Mouse (Mus musculus) midbrain, embryonic 12.5 days (tissue): Measurements from ENCODE around the gene Akap7. TPM values are rescaled to one million over a fixed set of nuclear protein-coding genes. Genes with fewer than 3 reads are reported as not detected.
"Not testable (repeated sequence)": the region's sequence is repeated elsewhere in the genome, so short reads cannot be mapped to it uniquely, and the experiment has no call there.

ENCODE experiments used
- ATAC-seq: fragments of 200-750 bp; cut with Nextera tagmentation; 2 replicates; pipeline ENCODE4 v1.8.0; 2017; ENCODE audit warnings: low read depth, moderate TSS enrichment, moderate library complexity; ENCODE audit not compliant: low FRiP score
- H3K27ac ChIP-seq: fragments of 300-500 bp; sonication (generic); replicated peaks from 2 replicates; pipeline ENCODE4 v1.5.1; 2016; ENCODE audit warnings: mild to moderate bottlenecking
- H3K27me3 ChIP-seq: fragments of 300-500 bp; sonication (generic); 2 replicates; pipeline ENCODE4 v1.6.1; 2016; ENCODE audit warnings: mild to moderate bottlenecking
- H3K36me3 ChIP-seq: fragments of 300-500 bp; sonication (generic); 2 replicates; pipeline ENCODE4 v1.6.1; 2016
- H3K4me1 ChIP-seq: fragments of 300-500 bp; sonication (generic); 2 replicates; pipeline ENCODE4 v1.6.1; 2016
- H3K4me2 ChIP-seq: fragments of 300-500 bp; sonication (generic); replicated peaks from 2 replicates; pipeline ENCODE4 v1.6.1; 2016; ENCODE audit warnings: mild to moderate bottlenecking, moderate library complexity
- H3K4me3 ChIP-seq: fragments of 300-500 bp; sonication (generic); 2 replicates; pipeline ENCODE4 v1.5.1; 2016; ENCODE audit warnings: mild to moderate bottlenecking
- H3K9ac ChIP-seq: fragments of 300-500 bp; sonication (generic); replicated peaks from 2 replicates; pipeline ENCODE4 v1.6.1; 2016; ENCODE audit warnings: mild to moderate bottlenecking, moderate library complexity
- H3K9me3 ChIP-seq: fragments of 300-500 bp; sonication (generic); 2 replicates; pipeline ENCODE4 v1.6.1; 2016; ENCODE audit warnings: mild to moderate bottlenecking
- WGBS: fragments of 180-500 bp; shearing (Covaris S2); methylation state at CpG from one replicate; pipeline ENCODE4 v1.1.7; 2016; 5-methylcytosine and 5-hydroxymethylcytosine counted together
- polyA plus RNA-seq: library from polyadenylated mRNA; unstranded; fragments of >200 nt; fragmentation: Nextera tagmentation; extraction: Ambion mirVana; gene quantifications from 2 replicates; pipeline ENCODE4 v1.2.1, GENCODE M21; 2016

Gene Akap7
- polyA plus RNA-seq, 1 experiment from 2014 or later, result 23.0 TPM

DNA sequence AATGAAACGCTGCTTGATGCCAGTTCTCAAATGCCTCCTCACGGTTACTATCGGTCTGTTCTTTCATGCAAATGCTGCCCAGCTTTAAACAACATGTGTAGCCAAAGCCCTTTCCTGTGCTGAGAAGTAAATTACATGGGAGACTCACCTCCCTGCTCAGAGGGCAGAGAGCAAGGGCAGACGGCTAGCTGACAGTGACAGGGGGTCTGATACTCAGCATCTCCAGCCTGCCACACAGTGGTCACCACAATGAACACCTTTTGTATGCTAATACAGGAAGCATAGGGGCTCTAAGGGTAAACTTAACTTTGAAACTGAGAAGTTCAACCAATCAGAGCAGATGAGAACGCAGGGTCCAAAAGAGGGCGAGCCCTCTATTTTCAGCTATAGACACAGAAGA, 99.8 kb downstream of the Akap7 start:
- no peak; the same call in 1 of the 2 replicates for ATAC-seq
- H3K4me1 ChIP-seq, result peaks cover 7% of the 10 kb centered on the region; the same call in 1 of the 2 replicates
- 43% methylated on average over 6 of the region's 6 CpGs for WGBS
- H3K4me2 ChIP-seq, result no peak overlapping the region
- H3K27ac ChIP-seq, result no peak overlapping the region
- no peaks in the 10 kb centered on the region for H3K27me3 ChIP-seq
- no peak overlapping the region for H3K4me3 ChIP-seq
- no peaks in the 10 kb centered on the region for H3K9me3 ChIP-seq
- no peaks in the 10 kb centered on the region for H3K36me3 ChIP-seq
- no peak overlapping the region for H3K9ac ChIP-seq

DNA sequence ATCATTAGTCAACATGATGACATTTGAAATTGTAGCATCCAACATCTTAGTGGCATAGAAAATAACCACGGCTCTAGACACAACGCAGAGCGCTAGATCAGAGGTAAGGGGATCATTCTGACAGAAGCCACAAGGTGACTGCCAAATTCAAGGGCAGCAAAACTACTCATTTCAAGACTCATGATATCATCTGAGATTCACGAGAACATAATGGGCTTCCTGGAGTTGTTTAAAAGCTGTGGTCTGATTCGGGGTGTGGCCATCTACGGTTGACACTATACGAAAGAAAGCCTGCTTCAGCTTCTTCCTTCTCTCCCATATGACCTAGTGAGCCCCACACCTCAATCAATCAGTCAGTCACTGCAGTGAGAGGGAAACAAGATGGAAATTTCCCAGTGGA, 107.0 kb downstream of the Akap7 start:
- Histone ChIP-seq H3K4me1 (peaks cover 14% of the 10 kb centered on the region), H3K27ac (no peak overlapping the region), H3K9me3 (no peaks in the 10 kb centered on the region), H3K4me3 (no peak overlapping the region), H3K36me3 (no peaks in the 10 kb centered on the region), H3K4me2 (no peak overlapping the region), H3K27me3 (0 out of 2 replicates have a peak, but pooled peaks cover 5% of the 10 kb centered on the region), H3K9ac (no peak overlapping the region)
- WGBS, result 84% methylated on average over 7 of the region's 7 CpGs
- ATAC-seq, result no peak

DNA sequence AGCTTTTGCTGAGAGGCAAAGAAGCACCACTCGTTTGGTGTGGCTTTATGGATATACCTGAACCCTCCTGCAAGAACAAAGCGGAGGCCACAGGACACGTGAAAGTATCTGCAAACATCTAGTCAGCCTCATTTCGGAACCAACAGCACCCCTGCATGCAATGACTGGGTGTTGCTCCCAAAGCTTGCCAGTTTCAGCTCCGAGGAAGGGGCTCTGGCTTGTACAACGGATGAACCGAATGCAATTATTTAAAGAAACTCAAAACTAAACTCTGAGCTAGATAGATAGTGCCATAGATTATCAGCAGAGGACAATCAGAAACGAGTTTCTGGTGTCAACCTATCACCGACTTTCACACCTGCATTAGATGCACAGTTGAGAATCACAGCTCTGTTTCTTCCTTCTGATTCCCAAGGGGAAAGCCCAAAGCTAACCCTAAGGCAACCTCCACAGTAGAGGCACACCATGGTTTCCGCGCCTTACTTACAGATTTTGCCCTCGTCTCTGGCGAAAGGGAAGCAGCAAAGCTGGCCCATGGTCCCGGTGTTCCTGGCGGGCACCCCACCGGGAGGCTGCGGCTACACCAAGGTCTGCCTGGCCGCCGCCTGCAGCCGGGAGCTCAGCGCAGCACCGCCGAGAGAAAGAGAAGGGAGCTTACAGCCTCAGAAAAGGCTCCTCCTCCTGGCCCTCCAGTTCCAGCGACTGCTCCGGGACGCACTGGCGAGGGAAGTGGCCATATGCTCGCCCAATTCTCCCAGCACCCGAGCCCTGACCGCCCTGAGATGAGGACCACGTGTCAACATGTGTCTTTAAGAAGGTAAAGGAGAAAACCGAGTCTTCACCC, 107.9 kb downstream of the Akap7 start:
- peak overlapping the region; percentile 55 for H3K9ac ChIP-seq
- H3K4me3 ChIP-seq, result peak overlapping the region; percentile 41
- 0 out of 2 replicates have a peak, but pooled peaks cover 5% of the 10 kb centered on the region for H3K27me3 ChIP-seq
- no peaks in the 10 kb centered on the region for H3K9me3 ChIP-seq
- H3K4me1 ChIP-seq, result peaks cover 14% of the 10 kb centered on the region
- 0 out of 2 replicates have a peak overlapping the region, but pooled peaks have one; percentile 22 for H3K27ac ChIP-seq
- H3K4me2 ChIP-seq, result peak overlapping the region; percentile 65
- no peaks in the 10 kb centered on the region for H3K36me3 ChIP-seq
- WGBS, result 15% methylated on average over 32 of the region's 32 CpGs
- peak; percentile 93 for ATAC-seq

DNA sequence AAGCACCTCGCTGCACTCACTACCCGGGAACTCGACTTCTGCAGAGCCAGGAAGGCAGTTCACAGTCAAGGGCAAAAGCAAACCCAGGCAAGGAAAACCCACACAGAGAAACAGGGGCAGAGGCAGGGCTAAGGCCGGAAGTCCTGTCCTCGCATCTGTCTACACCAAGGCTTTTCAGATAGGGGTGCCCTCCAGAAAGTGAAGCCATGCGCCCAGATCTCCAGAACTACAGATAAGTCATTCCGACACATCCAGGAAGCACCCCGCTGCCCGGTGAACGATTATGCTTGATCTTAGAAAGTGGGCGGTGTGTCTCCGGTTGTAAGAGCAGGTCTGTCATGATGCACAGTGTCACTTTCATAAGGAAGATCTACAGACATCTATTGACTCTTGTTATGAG, 109.1 kb downstream of the Akap7 start:
- no peak overlapping the region for H3K4me3 ChIP-seq
- H3K4me2 ChIP-seq, result no peak overlapping the region
- peaks cover 14% of the 10 kb centered on the region for H3K4me1 ChIP-seq
- H3K9ac ChIP-seq, result no peak overlapping the region
- no peaks in the 10 kb centered on the region for H3K36me3 ChIP-seq
- no peaks in the 10 kb centered on the region for H3K9me3 ChIP-seq
- 0 out of 2 replicates have a peak, but pooled peaks cover 5% of the 10 kb centered on the region for H3K27me3 ChIP-seq
- 83% methylated on average over 12 of the region's 12 CpGs for WGBS
- ATAC-seq, result no peak
- H3K27ac ChIP-seq, result no peak overlapping the region

DNA sequence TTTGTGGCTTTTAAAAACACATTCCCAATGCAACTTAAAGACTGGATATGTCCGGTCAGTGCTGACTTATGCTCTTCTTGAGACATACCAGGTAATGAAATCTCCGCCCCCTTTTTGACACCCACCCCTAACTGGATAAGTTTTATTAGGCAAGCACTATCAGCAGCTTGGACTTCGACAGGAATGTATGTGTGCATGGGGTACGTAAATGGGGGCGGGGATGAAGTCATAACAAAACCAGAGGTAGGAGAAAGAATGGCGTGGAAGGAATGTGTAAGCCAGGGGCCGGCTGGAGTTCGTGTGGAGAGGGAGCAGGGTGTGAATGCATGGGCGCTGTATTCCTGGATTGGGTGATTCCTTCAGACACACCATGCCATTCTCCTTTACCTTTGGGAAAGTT, 109.6 kb downstream of the Akap7 start:
- H3K9ac ChIP-seq, result no peak overlapping the region
- ATAC-seq, result no peak
- H3K36me3 ChIP-seq, result no peaks in the 10 kb centered on the region
- H3K4me2 ChIP-seq, result no peak overlapping the region
- no peaks in the 10 kb centered on the region for H3K9me3 ChIP-seq
- WGBS, result 81% methylated on average over 9 of the region's 9 CpGs
- H3K27me3 ChIP-seq, result 0 out of 2 replicates have a peak, but pooled peaks cover 5% of the 10 kb centered on the region
- H3K4me3 ChIP-seq, result no peak overlapping the region
- H3K4me1 ChIP-seq, result peaks cover 14% of the 10 kb centered on the region
- no peak overlapping the region for H3K27ac ChIP-seq

DNA sequence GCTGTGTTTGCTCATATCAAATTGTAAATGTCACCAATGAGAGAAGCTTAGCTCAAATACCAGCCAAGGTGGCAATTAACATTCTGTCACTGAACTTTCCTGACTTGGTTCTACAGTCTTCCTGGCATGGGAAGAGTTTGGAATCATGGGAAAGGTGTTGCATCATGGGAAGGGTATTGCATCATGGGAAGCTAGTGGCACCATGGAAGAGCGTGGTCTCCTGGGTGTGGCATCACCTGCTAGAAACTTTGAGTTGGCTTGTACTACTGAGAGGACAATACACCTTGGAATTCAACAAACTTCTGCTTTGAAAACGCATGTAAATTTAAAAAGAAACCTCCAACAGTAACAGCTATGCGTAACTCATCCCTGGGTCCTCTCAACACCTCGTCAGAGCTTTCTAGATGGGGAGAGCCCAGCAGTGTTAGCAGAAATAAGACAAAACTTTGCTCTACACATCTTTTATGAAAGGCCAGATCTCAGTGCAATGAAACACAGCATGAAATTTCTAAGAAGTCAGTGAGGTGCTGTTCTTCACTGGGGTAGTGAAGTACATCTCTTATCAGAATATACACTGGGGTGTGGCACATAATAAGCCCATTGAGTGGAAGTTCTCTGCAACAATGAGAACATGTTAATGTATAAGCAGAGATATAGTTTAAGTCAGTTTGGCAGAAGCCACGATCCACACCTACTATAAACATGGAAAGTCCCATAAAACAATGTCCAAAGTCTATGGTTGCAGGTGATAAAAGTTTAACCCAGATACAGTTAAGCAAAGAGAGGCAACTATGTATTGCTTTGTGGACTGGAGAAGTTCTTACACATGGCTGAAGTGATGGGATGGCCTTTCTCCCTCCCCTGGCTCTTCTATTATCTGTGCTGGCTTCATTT, 115.2 kb downstream of the Akap7 start:
- no peak overlapping the region for H3K27ac ChIP-seq
- no peaks in the 10 kb centered on the region for H3K27me3 ChIP-seq
- 88% methylated on average over 5 of the region's 5 CpGs for WGBS
- no peak for ATAC-seq
- H3K9ac ChIP-seq, result no peak overlapping the region
- H3K4me2 ChIP-seq, result no peak overlapping the region
- H3K36me3 ChIP-seq, result no peaks in the 10 kb centered on the region
- H3K9me3 ChIP-seq, result no peaks in the 10 kb centered on the region
- H3K4me1 ChIP-seq, result no peaks in the 10 kb centered on the region
- H3K4me3 ChIP-seq, result no peak overlapping the region

DNA sequence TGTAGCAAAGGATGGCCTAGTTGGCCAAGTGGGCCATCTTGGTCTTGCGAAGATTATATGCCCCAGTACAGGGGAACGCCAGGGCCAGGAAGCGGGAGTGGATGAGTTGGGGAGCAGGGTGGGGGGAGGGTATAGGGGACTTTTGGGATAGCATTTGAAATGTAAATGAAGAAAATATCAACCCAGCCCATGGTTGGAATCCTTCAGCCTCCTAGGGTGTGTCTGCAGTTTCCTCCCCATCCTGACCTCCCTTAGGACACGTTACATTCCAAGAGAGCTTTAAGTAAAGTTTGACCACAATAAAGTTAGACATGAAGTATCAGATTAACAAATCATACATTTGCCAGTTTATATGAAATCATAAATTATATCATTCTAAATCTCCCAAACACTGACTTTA, 116.5 kb downstream of the Akap7 start:
- H3K9ac ChIP-seq, result no peak overlapping the region
- H3K4me3 ChIP-seq, result no peak overlapping the region
- no peaks in the 10 kb centered on the region for H3K36me3 ChIP-seq
- no peak overlapping the region for H3K4me2 ChIP-seq
- H3K4me1 ChIP-seq, result no peaks in the 10 kb centered on the region
- WGBS, result 98% methylated on average over 4 of the region's 4 CpGs
- no peaks in the 10 kb centered on the region for H3K27me3 ChIP-seq
- H3K27ac ChIP-seq, result no peak overlapping the region
- no peak for ATAC-seq
- H3K9me3 ChIP-seq, result no peaks in the 10 kb centered on the region

DNA sequence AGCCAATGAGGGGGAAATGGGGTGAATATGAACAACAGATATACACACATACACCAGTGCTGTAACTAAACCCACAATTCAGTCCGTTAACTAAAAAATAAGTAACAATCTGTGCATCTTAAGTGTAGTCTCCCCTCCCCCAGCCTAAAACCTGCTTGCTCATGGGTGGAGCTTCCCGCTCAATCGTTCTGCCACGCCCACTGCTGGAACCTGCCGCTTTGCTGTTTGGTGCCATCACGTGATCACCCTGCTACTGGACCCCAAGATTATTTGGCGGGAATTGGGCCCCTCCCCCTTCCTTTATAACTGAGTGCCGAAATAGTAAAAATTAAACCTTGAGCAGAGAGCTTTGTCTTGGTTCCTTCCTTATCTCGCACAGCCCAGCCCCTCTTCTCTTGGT, 121.4 kb downstream of the Akap7 start:
- not testable (repeated sequence) for H3K4me2 ChIP-seq, H3K4me1 ChIP-seq, H3K27me3 ChIP-seq, H3K9ac ChIP-seq, H3K27ac ChIP-seq, H3K4me3 ChIP-seq, H3K9me3 ChIP-seq, ATAC-seq, H3K36me3 ChIP-seq
- WGBS, result 64% methylated on average over 9 of the region's 9 CpGs

DNA sequence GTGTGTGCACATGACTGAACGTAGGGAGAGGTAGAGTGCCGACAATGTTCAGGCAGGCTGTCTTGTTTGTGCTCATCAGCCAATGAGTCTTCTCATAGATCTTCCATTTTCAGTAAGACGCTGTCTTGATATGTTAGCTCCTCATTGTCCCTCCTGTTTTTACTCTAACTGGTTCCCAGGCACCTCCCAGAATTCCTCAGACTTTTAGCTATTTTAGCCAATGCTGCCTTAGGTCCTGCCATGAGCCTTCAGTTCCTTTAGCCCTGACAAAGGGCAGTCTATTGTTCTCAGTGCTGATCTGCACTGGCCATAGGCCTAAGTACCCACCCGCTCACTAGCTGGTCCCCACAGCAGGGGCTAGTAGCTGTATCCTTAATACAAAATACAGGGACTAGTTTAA, 122.0 kb downstream of the Akap7 start:
- Histone ChIP-seq H3K9ac (no peak overlapping the region), H3K27ac (no peak overlapping the region), H3K4me3 (no peak overlapping the region), H3K4me2 (no peak overlapping the region), H3K4me1 (no peaks in the 10 kb centered on the region), H3K36me3 (no peaks in the 10 kb centered on the region), H3K27me3 (no peaks in the 10 kb centered on the region), H3K9me3 (no peaks in the 10 kb centered on the region)
- 84% methylated on average over 4 of the region's 4 CpGs for WGBS
- ATAC-seq, result no peak

DNA sequence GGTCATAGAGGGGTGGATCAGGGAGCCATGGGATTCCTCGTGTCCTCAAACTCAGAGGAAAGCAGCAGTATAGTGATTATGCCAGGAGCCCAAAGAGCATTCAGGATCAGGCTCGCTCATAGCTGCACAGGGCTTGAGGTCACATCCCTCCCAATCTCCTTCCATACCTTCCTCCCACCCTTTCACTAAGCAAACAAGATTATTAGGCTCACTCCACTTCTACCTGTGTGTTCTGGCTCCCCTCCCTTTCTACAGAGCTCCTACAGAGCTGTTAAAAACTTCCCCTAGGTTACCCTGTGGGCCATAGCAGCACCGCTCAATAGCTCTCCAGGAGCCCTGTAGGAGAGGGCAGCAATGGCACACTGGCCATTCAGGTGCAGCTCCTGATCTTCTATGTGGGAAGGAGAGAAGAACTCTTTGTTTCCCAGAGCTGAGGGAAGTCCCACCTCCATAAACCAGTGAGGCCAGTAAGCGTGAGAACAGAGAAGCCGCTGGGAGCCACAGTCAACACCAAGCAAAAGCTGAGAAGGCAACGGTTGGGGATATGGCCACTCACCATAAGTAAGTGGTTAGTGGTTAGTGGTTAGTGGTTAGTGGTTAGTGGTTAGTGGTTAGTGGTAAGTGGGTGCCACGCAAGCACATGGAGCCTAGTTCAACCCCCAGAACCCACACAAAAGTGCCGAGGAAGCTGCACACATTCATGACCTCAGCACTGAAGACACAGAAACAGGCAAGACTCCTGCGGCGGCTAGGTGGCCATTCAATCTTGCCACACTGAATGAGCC, 122.7 kb downstream of the Akap7 start:
- H3K4me1 ChIP-seq, result no peaks in the 10 kb centered on the region
- H3K27ac ChIP-seq, result no peak overlapping the region
- H3K4me2 ChIP-seq, result no peak overlapping the region
- no peaks in the 10 kb centered on the region for H3K27me3 ChIP-seq
- ATAC-seq, result no peak
- WGBS, result 83% methylated on average over 10 of the region's 10 CpGs
- H3K4me3 ChIP-seq, result no peak overlapping the region
- H3K36me3 ChIP-seq, result no peaks in the 10 kb centered on the region
- no peaks in the 10 kb centered on the region for H3K9me3 ChIP-seq
- no peak overlapping the region for H3K9ac ChIP-seq

DNA sequence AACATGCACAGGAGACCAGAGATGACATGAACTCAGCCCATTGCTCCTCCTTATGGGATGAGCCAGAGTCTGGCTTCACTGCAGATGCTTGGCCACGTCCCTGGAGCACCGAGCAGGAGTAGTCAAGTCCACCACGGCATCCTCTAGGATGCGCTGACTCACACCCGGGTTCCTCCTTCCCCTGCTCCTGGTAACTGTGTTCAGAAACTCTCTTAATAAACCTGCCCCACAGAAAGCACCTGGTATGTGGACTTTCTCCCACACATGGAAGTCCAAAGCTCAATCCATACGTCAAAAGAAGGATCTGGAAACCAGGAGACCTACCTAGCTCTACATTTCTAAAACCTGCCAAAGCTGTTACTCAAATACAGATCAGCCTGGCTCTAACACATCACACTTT, 124.4 kb downstream of the Akap7 start:
- 98% methylated on average over 6 of the region's 6 CpGs for WGBS
- Histone ChIP-seq H3K4me1 (no peaks in the 10 kb centered on the region), H3K4me3 (no peak overlapping the region), H3K27ac (no peak overlapping the region), H3K36me3 (no peaks in the 10 kb centered on the region), H3K9me3 (no peaks in the 10 kb centered on the region), H3K4me2 (no peak overlapping the region), H3K27me3 (no peaks in the 10 kb centered on the region), H3K9ac (no peak overlapping the region)
- ATAC-seq, result no peak
